Mouse (Mus musculus) left cerebral cortex, adult 11 months (tissue): ENCODE measurements at regions not wholly inside any gene's neighbourhood (a gene's known extent, or its start where the extent isn't known, plus 50 kb on each side); places are given as distances from the start of the nearest gene placed in this dataset.

Experiments
- DNase-seq: peaks from one replicate; pipeline ENCODE4 v3.0.0; 2022; ENCODE audit warnings: low spot score

DNA sequence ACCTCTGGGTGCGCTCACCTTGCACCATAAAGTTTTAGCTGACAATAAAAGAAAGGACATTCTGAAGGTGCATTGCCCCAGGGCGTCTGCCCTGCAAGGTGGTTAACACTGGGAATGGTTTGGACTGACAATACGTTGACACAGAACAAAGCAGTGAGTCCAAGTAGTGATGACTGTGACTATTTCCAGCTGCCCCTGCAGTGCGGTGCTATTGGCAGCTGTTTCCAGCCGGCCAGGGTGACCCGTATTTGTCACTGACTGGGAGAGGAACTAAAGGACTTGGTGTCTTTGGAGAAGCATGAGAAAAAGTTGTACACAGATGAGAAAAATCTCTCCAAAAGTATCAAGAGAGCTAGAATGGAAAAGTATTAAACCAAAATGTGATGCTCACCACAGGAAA lies 52.0 kb upstream of the Vtcn1 start:
- DNase-seq = no peak

DNA sequence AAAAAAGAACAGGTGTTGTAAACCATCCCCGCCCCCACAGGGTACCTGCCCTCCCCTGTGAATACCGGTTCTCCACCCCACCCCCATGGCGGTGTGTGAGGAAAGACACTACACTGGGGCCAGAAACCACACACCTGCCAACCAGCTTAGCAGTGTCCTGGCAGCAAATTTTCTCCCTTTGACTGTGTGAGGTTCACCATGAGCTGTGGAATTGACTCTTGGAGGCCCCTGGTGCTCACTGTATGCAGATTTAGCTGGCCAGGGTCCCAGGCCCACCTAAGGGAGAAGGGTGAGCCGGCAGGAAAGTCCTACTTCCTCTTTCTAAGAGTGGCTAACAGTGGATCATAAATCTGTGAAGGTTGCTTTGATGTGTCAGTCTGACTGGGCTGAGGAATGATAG lies 53.9 kb upstream of the Vtcn1 start:
- no peak for DNase-seq

DNA sequence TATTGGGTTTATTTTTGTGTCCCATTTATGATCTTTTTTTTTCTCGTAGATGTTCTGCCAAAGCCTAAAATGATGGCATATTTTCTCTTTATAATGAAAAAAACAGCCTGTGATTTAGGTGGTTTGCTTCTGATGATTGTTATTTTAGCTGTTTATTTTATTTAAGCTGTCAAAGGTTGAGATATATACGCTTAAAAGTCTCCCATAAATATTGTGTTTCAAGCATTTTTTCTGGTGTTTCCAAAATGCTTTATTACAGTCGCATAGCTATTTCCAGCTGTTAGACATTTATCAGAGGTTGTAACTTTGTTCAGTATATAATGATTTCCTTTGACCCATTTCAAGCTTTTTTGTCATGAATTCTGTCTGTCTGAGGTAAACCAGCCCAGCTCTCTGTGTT lies 54.4 kb upstream of the Vtcn1 start:
- no peak for DNase-seq

DNA sequence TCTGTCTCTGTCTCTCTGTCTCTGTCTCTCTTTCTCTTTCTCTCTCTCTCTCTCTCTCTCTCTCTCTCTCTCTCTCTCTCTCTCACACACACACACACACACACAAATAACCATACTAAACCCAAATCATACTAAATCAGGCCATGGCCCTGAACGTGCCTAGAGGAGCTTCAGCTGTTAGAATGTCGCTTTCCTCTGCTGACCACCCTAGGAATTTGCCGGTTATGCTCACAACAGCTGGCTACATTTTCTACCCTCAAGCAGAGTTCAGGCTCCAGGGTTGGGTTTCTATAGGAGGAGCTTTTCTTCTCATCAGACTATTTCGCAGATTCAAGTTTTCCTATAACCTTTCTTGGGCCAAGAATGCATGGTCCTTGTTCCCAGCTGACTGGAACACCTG lies 56.1 kb upstream of the Vtcn1 start:
- no peak for DNase-seq

DNA sequence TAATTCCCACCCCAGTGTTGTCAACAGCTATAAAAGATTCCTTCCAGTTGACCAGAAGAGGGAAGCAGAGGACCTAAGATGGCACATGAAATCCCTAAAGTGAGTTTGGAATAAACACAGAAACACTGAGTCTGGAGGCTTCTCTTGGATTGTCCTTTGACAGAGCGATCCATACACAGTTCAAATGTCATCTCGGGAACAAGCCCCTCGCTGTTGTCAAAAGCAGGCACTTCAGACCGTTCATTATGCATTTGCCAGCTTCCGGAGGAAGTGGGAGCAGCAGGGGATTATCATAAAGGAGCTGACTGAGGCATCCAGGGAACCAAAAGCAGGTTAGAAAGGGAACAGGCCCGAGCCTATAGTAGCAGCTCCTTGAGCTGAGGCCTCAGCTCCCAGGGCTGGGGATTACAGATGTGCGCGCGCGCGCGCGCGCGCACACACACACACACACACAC lies 57.1 kb upstream of the Vtcn1 start:
- DNase-seq = peak; percentile 13

DNA sequence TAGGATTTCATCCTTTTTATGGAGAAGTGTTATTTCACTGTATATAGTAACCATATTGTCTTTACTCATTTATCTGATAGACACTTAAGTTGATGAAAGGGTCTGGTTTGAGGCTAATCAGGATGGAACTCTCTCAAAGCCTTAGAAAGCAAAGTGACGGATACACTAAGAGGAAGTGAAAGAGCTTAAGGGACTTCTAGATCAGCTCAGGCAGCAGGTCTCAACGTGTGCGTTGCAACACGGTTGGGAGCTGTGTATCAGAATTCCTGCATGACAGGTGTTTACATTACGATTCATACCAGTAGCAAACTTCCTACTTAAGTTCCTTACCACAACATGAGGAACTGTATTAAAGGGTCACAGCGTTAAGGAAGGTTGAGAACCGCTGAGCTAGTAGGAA lies 59.9 kb upstream of the Vtcn1 start:
- DNase-seq = no peak

DNA sequence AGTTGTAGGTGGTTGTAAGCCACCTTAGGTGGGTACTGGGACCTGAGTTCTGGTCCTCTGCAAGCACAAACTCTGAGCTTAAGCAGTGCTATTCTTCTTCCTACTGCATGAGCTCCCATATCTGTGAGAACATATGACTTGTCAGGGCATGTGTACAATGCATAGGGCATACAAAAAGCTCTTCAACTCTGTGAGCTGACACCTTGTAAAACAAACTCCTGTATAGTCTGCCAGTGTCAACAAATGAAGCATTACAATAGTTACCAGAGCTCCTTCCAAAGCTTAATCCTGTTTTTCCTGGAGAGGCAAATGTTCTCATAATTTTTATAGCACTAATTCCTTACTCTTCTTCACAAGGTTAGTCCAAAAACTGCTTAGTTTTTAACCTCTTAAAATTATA lies 62.4 kb upstream of the Vtcn1 start:
- DNase-seq = no peak

DNA sequence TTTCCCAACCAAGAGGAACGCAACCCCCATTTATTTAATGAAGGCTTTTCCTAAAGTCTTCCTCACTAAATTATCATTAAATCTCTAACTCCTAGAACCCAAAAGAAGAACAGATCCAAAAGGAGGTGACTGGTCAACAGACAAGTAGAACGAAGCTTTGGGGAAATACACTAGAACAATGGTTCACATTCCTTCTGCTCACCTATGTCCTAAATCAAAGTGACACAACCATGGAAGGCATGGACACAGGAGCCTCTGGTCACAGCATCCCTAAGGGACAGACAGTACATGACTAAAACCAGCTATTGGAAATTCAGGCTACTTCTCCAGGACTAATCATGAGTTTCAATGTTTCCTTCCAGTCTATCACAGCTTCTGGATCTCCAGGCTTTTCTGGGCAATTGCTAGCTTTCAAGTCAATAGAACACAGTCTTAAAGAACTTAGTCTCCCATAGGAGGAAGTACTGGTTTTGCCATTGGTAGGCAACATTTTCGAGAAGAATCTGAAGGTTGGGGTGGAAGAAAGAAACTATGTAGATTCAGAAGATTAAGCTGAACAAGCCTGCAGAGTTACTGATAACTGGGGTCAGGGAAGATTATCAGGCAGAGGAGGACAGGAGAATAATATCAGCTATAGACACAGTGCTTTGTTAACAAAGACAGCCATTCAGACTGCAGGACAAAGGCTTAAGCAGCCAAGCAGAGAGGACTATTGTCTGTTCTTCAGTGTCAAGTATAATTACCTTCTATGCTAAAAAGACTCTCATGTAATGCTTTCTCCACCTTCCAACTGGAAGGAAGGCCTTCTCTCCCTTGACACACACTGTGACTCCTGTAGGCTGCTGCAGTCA lies 65.9 kb upstream of the Vtcn1 start:
- no peak for DNase-seq

DNA sequence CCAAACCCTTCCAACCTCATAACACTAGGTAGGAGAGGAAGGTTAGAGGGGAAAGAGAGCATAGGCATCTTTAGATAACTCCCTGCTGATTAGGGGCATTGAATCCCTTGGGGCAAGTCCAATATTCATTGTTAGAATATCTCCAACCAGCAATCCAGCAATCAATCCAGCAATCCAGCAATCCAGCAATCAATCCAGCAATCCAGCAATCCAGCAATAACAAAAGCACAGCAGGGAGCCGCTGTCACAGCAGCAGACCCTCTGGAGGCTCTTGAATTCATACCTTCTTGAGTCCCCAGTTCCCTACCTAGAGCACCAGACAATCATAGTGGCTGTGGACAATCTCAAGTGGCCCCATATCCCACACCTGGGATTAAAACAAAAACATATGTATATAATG lies 69.4 kb upstream of the Man1a2 start:
- no peak for DNase-seq

DNA sequence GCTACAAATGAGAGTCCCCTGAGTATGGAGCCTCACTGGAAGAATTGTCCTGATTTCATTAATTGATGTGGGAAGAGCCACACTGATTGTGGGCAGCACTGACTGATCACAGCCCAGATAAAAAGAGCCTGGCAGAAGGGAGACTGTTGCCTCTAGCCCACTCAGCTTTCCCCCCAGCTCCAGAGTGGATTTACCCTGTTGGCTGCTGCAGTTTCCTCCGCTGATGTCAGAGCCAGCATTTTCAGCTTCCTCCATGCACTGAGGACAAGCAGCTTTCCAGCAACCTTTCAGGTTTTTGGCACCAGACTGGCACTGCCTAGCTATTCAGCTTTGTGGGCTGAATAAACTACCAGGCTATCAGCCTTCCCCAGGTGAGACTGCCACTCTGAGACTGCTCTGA lies 65.9 kb upstream of the Man1a2 start:
- DNase-seq = no peak

DNA sequence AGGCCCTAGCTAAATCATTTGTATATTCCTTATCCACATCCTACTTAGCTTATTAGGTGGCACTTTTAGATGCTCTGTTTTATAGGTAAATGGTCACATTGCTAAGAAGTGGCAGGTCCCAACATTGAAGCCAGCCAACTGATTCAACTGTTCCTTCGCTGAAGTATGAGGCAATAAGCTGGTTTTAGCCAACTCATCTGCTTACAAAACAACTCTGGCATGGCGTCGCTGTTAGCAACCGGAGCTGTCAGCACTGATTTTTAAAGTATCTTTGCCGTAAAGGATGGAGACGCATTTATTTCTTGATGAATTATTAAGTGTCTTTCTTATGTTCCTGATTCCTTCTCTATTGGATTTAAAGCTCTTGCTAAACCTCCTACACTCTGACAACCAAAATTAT lies 63.4 kb upstream of the Man1a2 start:
- DNase-seq = no peak

DNA sequence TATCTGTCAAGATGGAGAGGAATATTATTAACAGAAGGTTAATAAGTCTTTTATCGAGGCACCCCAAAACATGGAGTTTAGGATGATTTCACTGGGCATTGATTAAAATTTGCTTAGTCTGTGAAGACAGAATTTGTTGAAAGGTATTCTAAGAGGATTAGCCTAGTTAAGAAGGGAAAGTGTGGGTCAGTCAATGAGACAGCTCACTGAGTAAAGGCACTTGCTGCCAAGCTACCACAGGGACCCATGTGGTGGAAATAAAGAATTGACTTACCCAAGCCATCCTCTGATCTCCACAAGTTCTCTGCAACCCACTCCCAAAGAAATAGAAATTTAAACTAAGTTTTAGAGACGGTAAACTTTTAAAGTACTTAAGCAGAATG lies 63.0 kb upstream of the Man1a2 start:
- DNase-seq = no peak

DNA sequence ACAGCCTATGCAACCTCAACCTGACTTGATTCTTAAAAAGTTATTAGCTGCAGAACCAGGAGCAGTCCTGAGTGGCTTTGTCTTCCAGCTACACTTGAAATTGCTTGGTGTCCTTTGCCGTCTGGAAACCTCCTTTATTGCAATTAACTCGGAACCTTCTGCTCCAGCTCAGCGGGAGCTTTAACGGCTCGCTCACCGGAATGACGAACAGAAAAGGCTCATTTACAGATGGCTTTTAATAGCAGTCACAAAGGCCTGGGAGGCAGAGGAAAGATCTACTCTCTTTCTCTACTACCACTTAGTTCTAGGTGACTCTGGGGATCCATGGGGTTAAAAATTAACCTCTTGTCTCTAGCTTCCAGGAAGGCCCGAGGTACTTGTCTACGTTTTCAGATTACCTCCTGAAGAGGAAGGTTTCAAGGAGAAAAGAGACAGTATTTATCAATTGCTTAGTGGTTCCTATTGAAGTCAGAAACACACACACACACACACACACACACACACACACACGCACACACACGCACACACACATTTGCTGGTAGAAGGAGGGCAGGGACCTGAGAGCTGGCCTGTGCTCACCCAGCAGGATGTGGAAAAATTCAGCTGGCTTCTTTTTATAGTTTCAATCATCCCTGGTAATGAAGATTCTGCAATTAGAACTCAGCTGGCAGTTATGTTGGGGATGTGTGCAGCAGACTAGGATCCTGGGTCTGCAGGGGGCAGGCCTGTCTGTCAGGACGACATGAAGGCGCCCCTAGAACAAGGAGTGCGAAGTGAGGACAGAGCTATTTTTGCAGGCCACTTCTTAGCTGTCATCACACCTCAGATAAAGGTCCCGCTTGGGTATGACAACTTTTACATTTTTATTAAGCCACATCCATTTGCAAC lies 62.4 kb upstream of the Man1a2 start:
- no peak for DNase-seq

DNA sequence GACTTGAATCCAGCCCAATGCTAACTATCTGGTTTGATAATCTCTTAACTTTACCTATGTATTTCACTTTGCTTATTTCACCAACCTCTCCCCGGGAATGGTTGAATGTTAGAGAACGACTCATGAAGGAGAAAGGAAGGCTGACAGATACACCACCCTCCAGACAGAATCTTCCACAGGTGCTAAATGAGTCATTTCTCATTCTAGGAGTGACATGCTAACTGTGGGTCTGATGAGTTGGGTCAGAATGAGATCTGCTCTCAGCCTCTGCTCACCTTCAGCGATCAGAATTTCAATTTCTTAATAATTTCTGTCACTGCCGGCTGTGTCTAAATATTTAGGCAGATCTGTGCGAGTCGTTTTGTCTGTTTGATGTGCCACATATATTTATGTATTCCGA lies 52.4 kb upstream of the Man1a2 start:
- no peak for DNase-seq

DNA sequence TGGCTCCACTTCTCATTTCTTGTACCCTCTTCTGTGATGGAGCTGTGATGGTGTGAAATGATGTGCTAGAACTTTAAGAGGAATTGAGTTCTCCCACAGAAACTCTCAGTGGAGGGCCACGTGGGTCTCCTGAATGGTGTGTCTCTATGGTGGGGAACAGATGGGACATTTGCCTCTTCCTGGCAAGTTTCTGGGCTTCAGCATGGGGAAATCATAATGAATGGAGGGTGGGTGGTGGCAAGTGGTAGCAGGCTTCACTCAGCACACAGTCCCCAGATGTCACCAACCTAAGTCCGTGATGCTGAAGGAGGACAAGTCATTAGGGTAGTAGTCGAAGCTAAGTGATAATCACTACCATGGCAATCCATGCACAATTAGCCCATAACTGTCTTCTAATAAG lies 51.2 kb upstream of the Man1a2 start:
- no peak for DNase-seq
